Mouse (Mus musculus) retina, postnatal 1 day (tissue): ENCODE measurements at regions not wholly inside any gene's neighbourhood (a gene's known extent, or its start where the extent isn't known, plus 50 kb on each side); places are given as distances from the start of the nearest gene placed in this dataset.
A peak's percentile ranks its signal among the peaks of the same experiment; 100 is the strongest.

Source experiments
- DNase-seq: peaks from one replicate; pipeline ENCODE4 v3.0.0-alpha.2; 2012

DNA sequence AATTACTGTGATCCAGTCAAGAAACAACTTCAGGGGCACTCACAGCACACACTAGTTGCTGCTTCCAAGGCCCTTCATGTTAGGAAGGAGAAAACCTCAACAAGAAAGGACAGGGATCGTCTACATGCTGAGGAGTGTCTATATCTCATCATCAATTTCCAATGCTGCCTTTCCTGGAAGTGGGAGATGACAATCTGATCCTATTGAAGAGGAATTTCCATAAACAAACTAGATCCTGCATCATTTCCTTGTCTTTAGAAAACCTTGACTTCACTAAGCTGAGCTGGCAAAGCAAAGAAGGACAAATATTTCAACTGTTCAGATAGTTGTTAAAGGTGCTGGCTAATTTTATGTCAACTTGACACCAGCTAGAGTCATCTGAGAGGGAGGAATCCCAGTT is 83.5 kb upstream of the Rapgef5 start:
- no peak for DNase-seq

DNA sequence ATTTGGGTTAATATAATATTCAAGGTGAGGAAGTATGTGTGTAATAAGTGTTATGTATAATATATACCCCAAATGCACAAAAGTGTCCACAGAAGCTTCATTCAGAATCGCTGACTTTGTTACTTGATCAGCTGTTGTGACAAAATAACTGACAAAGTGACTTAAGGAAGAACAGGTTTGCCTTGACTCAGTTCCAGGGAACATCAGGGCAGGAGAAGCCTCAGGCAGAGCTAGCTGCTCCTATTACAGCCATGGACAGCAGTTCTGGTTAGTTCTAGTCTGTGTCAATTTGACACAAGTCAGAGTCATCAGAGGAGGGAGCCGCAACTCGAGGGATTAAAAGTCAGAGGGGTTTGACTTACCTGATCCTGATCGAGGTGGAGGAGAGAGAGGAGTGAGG is 79.3 kb upstream of the Rapgef5 start:
- DNase-seq: no peak

DNA sequence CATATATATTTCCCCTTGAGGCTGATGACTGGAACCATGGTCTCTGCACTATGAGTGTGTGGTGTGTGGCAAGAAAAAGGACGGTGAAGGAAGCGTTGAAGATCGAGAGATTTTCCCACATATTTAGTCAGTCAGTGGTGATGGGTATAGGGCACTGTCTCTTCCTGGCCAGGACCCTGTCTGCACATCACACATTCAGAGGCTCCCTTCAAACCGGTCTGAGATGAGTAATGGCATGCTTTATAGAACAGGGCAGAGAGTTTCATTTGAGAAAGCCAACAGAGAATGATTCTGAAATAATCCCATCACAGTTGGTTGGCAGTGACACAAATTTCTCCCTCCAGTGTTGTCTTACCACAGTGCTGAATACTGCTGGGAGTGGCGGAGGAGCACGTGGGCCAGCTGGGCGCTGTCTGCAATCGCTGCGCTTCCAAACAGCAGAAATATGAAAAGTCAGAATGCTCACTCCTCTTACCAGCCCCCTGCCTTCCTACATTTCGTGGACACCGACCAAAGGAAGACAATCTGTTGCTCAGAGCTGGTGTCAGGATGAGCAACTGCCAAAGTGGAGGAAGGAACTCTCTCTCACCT is 77.2 kb upstream of the Rapgef5 start:
- DNase-seq: no peak

DNA sequence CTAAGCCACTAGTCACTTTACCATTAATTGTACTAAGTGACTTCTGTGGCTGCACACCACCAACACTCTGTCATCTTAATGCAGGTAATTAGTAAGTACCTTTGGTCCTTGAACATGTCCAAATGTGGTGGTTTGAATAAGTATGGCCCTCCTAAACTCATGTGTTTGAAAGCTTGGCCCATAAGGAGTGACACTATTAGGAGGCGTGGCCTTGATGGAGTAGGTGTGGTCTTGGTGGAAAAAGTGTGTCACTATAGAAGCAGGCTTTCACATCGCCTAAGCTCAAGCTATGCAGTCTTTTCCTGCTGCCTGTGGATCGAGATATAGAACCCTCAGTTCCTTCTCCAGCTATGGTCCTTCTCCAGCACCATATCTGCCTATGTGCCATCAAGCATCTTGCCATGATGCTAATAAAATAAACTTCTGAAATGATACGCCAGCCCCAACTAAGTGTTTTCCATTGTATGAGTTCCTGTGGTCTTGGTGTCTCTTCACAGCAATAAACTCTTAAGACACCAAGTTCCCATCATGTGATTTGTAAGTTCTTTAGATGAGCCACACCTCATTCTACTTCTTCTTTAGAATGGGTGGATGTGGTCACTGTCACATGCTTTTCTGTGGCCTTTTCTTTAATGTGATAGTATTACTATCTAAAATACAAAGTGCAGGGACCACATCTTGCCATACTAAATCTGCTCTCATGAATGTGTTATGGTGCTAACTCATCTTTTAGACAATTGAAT is 71.9 kb upstream of the Rapgef5 start:
- no peak for DNase-seq

DNA sequence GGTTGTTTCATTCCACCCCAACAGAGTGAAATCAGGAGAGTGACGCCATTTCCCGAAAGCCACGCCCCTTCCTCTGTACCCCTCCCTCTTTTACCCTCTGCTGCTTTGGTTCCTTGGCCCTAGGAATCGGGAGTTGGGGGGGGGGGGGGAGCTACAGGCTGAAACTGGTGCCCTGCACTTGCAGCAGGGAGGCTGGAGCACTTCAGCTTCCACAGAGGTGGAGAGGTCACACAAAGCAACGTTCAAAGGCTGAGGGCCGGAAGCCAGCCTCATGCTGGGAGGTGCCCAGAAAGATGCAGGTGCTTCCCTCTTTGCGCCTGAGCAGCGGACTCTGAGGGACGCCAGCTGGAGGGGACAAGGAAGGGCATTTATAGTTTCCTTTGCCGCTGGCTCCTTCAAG is 69.1 kb upstream of the Rapgef5 start:
- peak; percentile 39 for DNase-seq

DNA sequence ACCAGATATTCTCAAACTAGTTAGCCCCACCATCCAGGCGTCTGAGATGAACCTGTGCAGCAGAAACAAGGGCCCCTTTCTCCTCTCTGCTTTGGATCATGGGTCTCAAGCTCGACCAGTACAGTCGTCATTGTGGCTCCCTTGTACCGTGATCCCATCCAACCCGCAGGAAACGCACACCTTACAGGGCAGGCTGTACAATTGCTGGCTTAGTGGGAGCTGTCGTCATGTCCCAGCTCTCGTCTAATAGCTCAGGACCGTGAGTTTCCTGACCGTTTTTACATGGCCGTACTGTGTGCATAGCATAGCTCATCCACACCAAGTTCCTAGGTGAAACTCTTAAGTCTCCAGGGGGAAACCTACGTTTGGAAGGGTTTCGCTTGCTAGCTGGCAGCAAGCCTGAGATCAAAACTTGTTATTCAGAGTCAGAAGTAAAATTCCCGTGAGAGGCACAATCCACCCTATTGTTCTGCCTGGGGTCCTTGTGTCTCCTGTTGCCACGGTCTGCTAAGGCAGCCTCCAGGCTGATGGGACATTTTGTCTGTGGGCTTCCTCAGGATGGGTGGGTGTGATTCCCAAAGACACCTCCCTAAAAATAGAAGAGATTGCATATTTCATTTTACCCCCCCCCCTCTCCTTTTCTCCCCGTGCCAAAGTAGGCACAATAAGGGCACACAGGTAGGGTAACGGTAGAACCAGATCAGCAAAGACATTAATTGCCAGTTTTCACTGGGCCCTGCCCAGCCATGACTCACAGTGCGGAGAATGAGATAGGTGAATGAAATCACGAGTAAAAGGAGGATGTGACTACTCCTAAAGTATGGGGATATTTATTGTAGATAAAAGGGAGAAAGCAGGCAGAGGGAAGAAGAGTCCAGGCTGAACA is 68.2 kb upstream of the Rapgef5 start:
- peak; percentile 8 for DNase-seq

DNA sequence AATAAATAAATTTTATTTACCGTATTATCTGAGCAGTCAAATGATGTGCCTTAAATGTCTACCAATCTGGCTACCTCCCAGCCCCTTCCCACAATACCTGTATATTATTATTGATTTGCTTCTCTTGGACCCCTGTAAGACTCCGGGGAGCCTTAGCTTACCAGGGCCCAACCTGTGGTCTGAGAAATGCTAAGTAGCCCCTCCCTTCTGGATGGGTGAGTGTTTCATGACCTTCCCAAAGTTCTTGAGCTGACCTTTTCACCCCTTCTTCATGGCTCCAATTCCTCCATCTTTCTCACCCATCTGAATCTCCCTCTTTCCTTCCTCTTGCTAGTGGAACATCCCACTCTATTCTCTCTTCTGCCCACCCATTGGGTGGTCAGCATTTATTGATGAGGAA is 67.2 kb upstream of the Rapgef5 start:
- DNase-seq: no peak

DNA sequence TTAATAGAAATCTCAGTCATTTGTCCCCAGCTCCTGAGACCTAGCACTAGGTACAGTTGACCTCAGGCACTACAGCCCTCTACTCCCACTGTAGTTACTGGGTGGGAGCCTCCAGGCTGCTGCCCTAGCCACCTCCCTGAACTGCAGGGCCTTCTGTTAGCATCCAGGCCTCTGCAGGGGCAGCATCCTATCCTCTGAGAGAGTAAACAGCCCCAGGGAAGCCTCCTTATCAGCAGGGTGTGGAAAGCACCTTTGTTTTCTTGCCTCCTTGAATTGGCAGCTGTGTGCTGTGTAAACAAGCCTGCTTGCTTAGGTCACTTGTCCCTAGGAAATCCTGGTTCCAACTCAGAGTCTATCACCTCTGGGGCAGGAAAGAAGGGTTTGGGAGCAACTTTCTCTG is 66.2 kb upstream of the Rapgef5 start:
- DNase-seq: no peak

DNA sequence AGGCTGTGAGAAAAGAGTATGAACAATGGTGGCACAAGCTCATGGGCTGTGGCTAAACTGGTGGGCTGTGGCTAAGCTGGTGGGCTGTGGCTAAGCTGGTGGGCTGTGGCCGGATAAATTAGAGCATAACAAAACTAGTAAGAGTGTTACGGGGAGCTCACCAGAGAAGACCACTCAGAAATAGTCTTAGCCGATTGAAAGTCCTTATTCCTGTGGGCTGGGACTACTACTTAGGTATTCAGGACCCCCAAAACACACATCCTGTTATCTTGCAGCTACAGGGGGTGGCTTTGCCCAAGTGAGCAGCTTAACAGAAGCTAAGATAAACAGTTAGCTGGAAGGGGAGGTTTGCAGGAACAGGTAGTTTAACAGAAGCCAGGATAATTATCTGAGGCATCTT is 65.4 kb upstream of the Rapgef5 start:
- no peak for DNase-seq

DNA sequence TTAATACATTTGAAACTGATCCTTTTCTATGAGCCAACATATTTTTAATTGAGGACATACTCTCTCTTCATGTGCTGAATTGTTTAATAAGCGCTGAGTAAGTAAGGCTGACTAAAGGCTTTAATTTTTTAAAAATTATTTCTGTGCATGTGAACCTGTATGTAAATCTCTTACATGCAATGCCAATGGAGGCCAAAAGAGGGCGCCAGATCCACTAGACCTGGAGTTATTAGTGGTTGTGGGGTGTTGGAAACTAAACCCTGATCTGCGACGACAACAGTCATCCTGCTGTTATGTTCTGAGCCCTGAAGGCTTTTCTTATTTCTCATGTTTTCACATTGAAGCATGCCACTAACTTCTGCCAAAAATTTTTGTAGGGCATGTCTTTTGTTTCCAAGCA is 64.8 kb upstream of the Rapgef5 start:
- DNase-seq: peak; percentile 17

DNA sequence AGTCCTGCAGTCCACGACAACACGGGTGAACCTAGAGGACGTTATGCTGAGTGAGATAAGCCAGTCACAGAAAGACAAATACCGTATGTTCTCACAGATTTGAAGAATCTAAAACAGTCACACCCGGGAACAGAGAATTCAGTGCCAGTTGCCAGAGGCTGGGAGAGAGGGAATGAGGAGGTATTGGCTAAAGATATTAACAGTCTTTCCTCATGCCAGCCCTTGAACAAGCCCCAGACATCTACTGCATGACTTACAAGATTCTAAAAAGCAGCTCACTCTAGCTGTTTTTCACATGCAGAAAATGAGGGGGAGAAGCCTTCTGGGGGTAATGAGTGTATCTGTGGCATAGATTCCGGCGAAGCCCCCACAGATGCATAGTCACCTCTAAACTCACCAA is 60.5 kb upstream of the Rapgef5 start:
- no peak for DNase-seq

DNA sequence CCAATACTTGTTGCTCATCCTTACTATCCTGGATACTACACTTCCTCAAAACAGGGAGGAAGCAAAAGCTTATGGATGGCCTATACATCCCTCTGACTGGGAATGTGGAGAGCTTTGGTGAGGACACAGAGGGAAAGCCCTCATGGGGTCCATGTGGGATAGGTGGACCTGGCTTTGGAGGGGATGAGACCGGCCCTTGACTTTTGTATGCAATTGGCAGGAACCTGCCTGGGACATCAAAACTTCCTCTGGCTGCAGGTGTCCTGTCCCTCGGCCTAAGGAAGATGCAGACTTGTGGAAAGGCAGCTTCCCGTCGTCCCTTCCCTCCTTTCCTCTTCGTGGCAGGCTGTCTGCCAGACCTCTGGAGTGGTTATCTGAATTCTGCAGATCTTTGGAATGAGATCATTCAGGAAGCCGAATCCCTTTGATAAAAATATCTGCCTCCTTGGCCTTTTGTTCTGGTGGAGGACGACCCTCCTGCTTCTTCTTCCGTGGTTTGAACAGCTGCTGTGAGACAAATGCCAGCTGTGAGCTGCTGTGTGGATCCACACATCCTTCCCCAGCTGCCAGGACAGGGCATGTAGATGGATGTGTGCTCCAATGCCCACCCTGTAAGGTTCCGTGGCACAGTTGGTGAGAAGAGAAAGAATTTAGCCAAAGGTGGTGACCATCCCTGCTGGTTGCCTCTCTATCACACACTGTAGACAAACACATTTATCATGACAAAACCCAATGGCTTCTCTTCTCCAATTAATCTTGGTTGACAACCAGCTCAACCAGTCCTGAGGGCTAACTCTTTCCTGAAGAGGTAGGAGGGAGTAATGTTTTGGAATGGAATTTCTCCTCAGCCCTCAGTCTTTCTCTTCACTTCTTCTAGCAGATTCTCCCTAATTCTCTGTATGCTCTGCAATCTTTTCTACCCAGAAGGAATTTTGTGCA is 57.9 kb upstream of the Rapgef5 start:
- DNase-seq: no peak

DNA sequence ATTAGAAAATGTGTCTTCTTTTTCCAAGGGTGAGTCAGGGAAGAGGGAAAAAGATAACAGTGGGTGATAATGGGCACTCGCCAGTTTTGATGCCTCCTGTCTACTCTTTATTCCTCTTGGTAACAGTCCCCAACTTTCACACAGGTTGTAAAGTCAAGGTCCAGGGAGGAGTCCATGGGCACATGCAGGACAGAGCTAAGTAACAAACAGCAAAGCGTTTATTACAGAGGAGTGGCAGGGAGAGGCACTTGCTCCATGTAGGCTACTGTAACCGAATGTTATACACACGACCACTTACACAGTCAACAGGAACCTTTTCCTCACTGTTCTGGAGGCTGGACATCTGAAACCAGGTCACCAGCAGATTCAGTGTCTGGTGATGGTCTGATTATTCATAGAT is 56.7 kb upstream of the Rapgef5 start:
- no peak for DNase-seq

DNA sequence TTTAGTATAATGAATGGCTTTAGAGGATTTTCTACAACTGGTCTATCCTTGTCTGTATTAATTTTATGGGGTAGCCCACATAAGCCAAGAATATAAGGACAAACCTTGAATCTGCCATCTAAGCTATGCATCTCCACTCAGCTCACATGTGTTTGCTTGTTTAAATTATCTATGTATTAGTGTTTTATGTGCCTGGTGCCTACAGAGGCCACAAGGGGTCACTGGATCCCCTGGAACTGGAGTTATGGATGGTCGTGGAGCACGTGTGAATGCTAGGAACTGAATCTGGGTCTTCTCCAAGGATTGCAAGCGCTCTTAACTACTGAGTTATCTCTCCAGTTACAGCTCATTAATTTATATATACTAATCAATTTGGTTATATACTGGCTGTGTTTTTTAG is 51.1 kb upstream of the Rapgef5 start:
- DNase-seq: no peak

DNA sequence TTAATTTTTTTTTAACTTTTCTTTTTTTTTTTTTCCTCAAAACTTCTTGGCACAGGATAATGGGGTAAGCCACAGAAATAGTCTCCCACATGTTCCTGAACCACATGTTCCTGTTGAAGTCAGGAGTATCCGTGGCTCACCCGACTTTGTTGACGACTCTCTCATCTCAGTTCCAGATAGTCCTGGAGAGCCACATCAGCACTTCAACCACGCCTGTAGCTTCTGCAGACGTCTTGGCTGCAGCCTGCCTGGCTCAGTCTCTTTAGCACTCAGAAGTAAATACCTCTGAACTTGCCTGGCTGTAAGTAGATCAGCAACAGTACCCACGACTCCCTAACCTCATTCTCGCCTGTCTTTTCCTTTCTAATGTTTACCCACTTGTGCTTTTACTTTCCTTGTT is 50.3 kb upstream of the Rapgef5 start:
- no peak for DNase-seq
